Mouse (Mus musculus): ENCODE data around the gene Tmem255a. TPM values are rescaled to one million over a fixed set of nuclear protein-coding genes. Genes with fewer than 3 reads are reported as not detected.

Gene Tmem255a
- polyA plus RNA-seq (2012; ENCODE audit: low replicate concordance): not detected in 2 replicates

GRCm38 (mm10) chrX:38251851-38252571 is at the start of gene Tmem255a:
Gene Tmem255a (minus strand): TSS chrX:38252439.

GRCm38 (mm10) chrX:38189552-38190457 is 62.4 kb downstream of the Tmem255a start, which contains the start of gene Zbtb33:
Gene Zbtb33 (plus strand): TSS chrX:38189793.

Other genes with a start within 250 kb of the Tmem255a start
- not detected in 2 replicates for gene Btg1-ps1, start 233.6 kb downstream of the Tmem255a start, polyA plus RNA-seq (2012; ENCODE audit: low replicate concordance)
- not detected in 2 replicates for gene Btg1-ps2, start 209.3 kb downstream of the Tmem255a start, polyA plus RNA-seq (2012; ENCODE audit: low replicate concordance)
- gene Rhox10, start 186.0 kb downstream of the Tmem255a start, polyA plus RNA-seq (2012; ENCODE audit: low replicate concordance): not detected in 2 replicates
- not detected in 2 replicates for gene Rhox11, start 167.3 kb downstream of the Tmem255a start, polyA plus RNA-seq (2012; ENCODE audit: low replicate concordance)
- not detected in 2 replicates for gene Rhox12, start 141.5 kb downstream of the Tmem255a start, polyA plus RNA-seq (2012; ENCODE audit: low replicate concordance)
- gene Rhox13, start 131.2 kb downstream of the Tmem255a start, polyA plus RNA-seq (2012; ENCODE audit: low replicate concordance): not detected in 2 replicates
- 2.2 and 3.6 TPM in 2 replicates for gene Zbtb33, start 62.6 kb downstream of the Tmem255a start, polyA plus RNA-seq (2012; ENCODE audit: low replicate concordance)
- not detected in 2 replicates for gene Atp1b4, start 63.7 kb upstream of the Tmem255a start, polyA plus RNA-seq (2012; ENCODE audit: low replicate concordance)
- gene Lamp2, start 204.0 kb upstream of the Tmem255a start, polyA plus RNA-seq (2012; ENCODE audit: low replicate concordance): 0.52 and 8.4 TPM in 2 replicates